ENCODE assay signal across 10 mouse cellular contexts in genomic region chr11:41644725-41645501, GRCm38 (mm10).
DNase-seq lines count a peak whose midpoint lies in the region; ATAC-seq and TF ChIP-seq lines count a peak whose summit lies in the region.
"Had no signal": no experiment of that assay in that cellular context is flagged by ENCODE, and none has a peak within 500 bp of the region (broad histone marks: within the 10 kb centered on the region; RNA-seq: fewer than 3 reads in every experiment).

No protein-coding gene starts in this region.

- H3K4me1 ChIP-seq in lung, embryonic 14.5 days (ENCODE audit: insufficient read depth), result no peaks in the 10 kb centered on the region
- no peaks in the 10 kb centered on the region; the same call in 1 of the 2 replicates for H3K4me1 ChIP-seq in lung, adult 2 months (ENCODE audit: control insufficient read depth, insufficient read depth, low read length)
- H3K4me1 ChIP-seq in forebrain, embryonic 14.5 days (ENCODE audit: control insufficient read depth, insufficient read depth, low read length), result no peaks in the 10 kb centered on the region
- H3K4me1 ChIP-seq in lung, embryonic 16.5 days (replicated peaks; ENCODE audit: control insufficient read depth, insufficient read depth, low read length), result no peaks in the 10 kb centered on the region; the same call in 1 of the 2 replicates
- no peaks in the 10 kb centered on the region for H3K4me1 ChIP-seq in intestine, embryonic 15.5 days (replicated peaks)
- H3K4me1 ChIP-seq: megakaryocyte, embryonic 14.5 days had no signal

- H3K27ac ChIP-seq in lung, embryonic 14.5 days (ENCODE audit: low read depth), result peak overlapping the region; percentile 61
- no peak overlapping the region for H3K27ac ChIP-seq in forebrain, embryonic 14.5 days (ENCODE audit: low read depth, low read length)
- peak overlapping the region; percentile 56; the same call in 1 of the 2 replicates for H3K27ac ChIP-seq in lung, embryonic 16.5 days (ENCODE audit: low read length)
- no peak overlapping the region for H3K27ac ChIP-seq in intestine, embryonic 15.5 days

- no peaks in the 10 kb centered on the region for H3K36me3 ChIP-seq in lung, embryonic 14.5 days (ENCODE audit: insufficient read depth)
- H3K36me3 ChIP-seq in forebrain, embryonic 14.5 days (ENCODE audit: control insufficient read depth, insufficient read depth, low read length), result no peaks in the 10 kb centered on the region
- H3K36me3 ChIP-seq in lung, embryonic 16.5 days (ENCODE audit: control insufficient read depth, insufficient read depth, low read length), result no peaks in the 10 kb centered on the region
- no peaks in the 10 kb centered on the region for H3K36me3 ChIP-seq in intestine, embryonic 15.5 days

- WGBS in lung, embryonic 14.5 days, result 18% methylated on average over 7 of the region's 7 CpGs
- 27% methylated on average over 7 of the region's 7 CpGs for WGBS in lung, adult 2 months
- WGBS in forebrain, embryonic 14.5 days, result 45% methylated on average over 7 of the region's 7 CpGs
- WGBS in lung, embryonic 16.5 days, result 26% methylated on average over 7 of the region's 7 CpGs
- 28% methylated on average over 7 of the region's 7 CpGs for WGBS in intestine, embryonic 15.5 days

- no peaks in the 10 kb centered on the region for H3K9me3 ChIP-seq in lung, embryonic 14.5 days (ENCODE audit: low read depth, low read length)
- H3K9me3 ChIP-seq in forebrain, embryonic 14.5 days (replicated peaks; ENCODE audit: control insufficient read depth, low read length), result no peaks in the 10 kb centered on the region
- H3K9me3 ChIP-seq in lung, embryonic 16.5 days (ENCODE audit: control insufficient read depth, low read length), result no peaks in the 10 kb centered on the region
- H3K9me3 ChIP-seq in intestine, embryonic 15.5 days, result no peaks in the 10 kb centered on the region
- H3K9me3 ChIP-seq: megakaryocyte, embryonic 14.5 days had no signal

- H3K9ac ChIP-seq in lung, embryonic 14.5 days, result no peak overlapping the region
- no peak overlapping the region for H3K9ac ChIP-seq in forebrain, embryonic 14.5 days (ENCODE audit: low read length)
- no peak overlapping the region for H3K9ac ChIP-seq in lung, embryonic 16.5 days (ENCODE audit: low read length)
- no peak overlapping the region for H3K9ac ChIP-seq in intestine, embryonic 15.5 days

- peak; percentile 90 for DNase-seq in lung, embryonic 14.5 days
- DNase-seq in lung, adult 2 months, result no peak
- DNase-seq in forebrain, embryonic 14.5 days (ENCODE audit: low spot score), result peak; percentile 48
- peak; percentile 76 for DNase-seq in retina, postnatal 1 day
- DNase-seq in left cerebral cortex, postnatal 25 days (ENCODE audit: low spot score in 2 of 2), result no peak
- no peak for DNase-seq in testis, postnatal 14 days (ENCODE audit: low spot score)
- DNase-seq: thymus, adult 18-20 months had no signal

- H3K4me2 ChIP-seq in lung, embryonic 14.5 days, result peak overlapping the region; percentile 16; the same call in 1 of the 2 replicates
- no peak overlapping the region for H3K4me2 ChIP-seq in forebrain, embryonic 14.5 days (ENCODE audit: low read length)
- no peak overlapping the region for H3K4me2 ChIP-seq in lung, embryonic 16.5 days (ENCODE audit: low read depth, low read length)
- no peak overlapping the region for H3K4me2 ChIP-seq in intestine, embryonic 15.5 days (replicated peaks)

- no peak for TF ChIP-seq POLR2A in lung, adult 2 months (IDR thresholded peaks at IDR 0.05; ENCODE audit: borderline replicate concordance, extremely low read depth, low read depth, low read length)

- no peaks in the 10 kb centered on the region for H3K27me3 ChIP-seq in lung, embryonic 14.5 days (ENCODE audit: insufficient read depth, low read length)
- no peaks in the 10 kb centered on the region for H3K27me3 ChIP-seq in forebrain, embryonic 14.5 days (replicated peaks; ENCODE audit: control insufficient read depth, insufficient read depth, low read length)
- no peaks in the 10 kb centered on the region for H3K27me3 ChIP-seq in lung, embryonic 16.5 days (ENCODE audit: control insufficient read depth, insufficient read depth, low read depth, low read length)
- H3K27me3 ChIP-seq in intestine, embryonic 15.5 days (replicated peaks), result no peaks in the 10 kb centered on the region
- H3K27me3 ChIP-seq: megakaryocyte, embryonic 14.5 days had no signal

- peak; percentile 99 for ATAC-seq in lung, embryonic 14.5 days (ENCODE audit: insufficient read depth)
- peak; percentile 82 for ATAC-seq in forebrain, embryonic 14.5 days
- peak; percentile 97 for ATAC-seq in lung, embryonic 16.5 days (ENCODE audit: low read depth)
- no peak for ATAC-seq in intestine, embryonic 15.5 days

- no peak overlapping the region for H3K4me3 ChIP-seq in lung, embryonic 14.5 days (ENCODE audit: low read depth, low read length)
- H3K4me3 ChIP-seq in lung, adult 2 months (replicated peaks; ENCODE audit: extremely low read depth, low read depth, low read length), result no peak overlapping the region
- H3K4me3 ChIP-seq in forebrain, embryonic 14.5 days (ENCODE audit: low read depth, low read length), result no peak overlapping the region
- H3K4me3 ChIP-seq in lung, embryonic 16.5 days (ENCODE audit: low read length), result no peak overlapping the region
- H3K4me3 ChIP-seq in intestine, embryonic 15.5 days (replicated peaks), result no peak overlapping the region
- H3K4me3 ChIP-seq: megakaryocyte, embryonic 14.5 days had no signal

- intact Hi-C loops in left cerebral cortex, postnatal 25 days (cut with DNase I), result no loop called here

- TF ChIP-seq CTCF in lung, embryonic 14.5 days (IDR thresholded peaks at IDR 0.05; ENCODE audit: low read depth), result no peak
- no peak for TF ChIP-seq CTCF in lung, adult 2 months (IDR thresholded peaks at IDR 0.05; ENCODE audit: insufficient read depth, low read length)

Comparison
In these comparisons a context has a peak if more than half of its experiments do, and no peak if none do; other contexts are left out.
1. DNase-seq: peak in lung, embryonic 14.5 days (single experiment), forebrain, embryonic 14.5 days (single experiment) and retina, postnatal 1 day (single experiment); none in lung, adult 2 months (single experiment), left cerebral cortex, postnatal 25 days (0 of 2) and testis, postnatal 14 days (single experiment).
2. H3K27ac ChIP-seq: peak in lung, embryonic 14.5 days (single experiment) and lung, embryonic 16.5 days (single experiment); none in forebrain, embryonic 14.5 days (single experiment) and intestine, embryonic 15.5 days (single experiment).